Mouse (Mus musculus): ENCODE results near the gene Adamts4.

DNA sequence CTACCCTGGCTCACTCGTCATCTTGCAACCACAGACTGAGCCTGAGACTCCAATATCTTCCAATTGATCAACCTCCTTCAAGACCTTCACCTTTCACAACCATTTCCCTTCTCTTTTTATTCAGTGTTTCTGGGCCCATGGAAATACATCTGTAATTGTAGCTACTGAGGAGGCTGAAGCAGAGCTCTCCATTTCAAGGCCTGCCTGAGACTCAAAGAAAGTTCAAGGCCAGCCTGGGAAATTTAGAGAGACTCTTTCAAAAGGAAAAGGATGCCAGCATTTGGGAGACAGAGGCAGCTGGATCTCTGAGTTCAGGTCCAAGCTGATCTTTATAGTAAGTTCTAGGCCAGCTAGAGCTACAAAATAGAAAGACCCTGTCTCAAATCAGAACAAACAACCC, 22.3 kb upstream of the Adamts4 start:
- TF ChIP-seq CTCF (IDR thresholded peaks at IDR 0.05; ENCODE audit: control insufficient read depth, insufficient read depth, insufficient read length): no peak
- TF ChIP-seq MAX (IDR thresholded peaks at IDR 0.05): no peak
- no peak for TF ChIP-seq USF1 (IDR thresholded peaks at IDR 0.05; ENCODE audit: low read depth)
- no peak for TF ChIP-seq CEBPB (IDR thresholded peaks at IDR 0.05; ENCODE audit: low read depth)
- no peak for TF ChIP-seq MYOD1 (IDR thresholded peaks at IDR 0.05; ENCODE audit: control insufficient read depth, insufficient read length, low read depth)
- TF ChIP-seq FOSL1 (IDR thresholded peaks at IDR 0.05; ENCODE audit: insufficient read depth, low read length, poor library complexity, severe bottlenecking): no peak

Measured in C2C12 (cell line).